Mouse (Mus musculus): ENCODE data around the gene Cd69. TPM values are rescaled to one million over a fixed set of nuclear protein-coding genes. Genes with fewer than 3 reads are reported as not detected.

Gene Cd69
- total RNA-seq (2014; rRNA removed; ENCODE audit: low replicate concordance) (not detected in 2 replicates), polyA plus RNA-seq (2015; fragmentation: Nextera tagmentation; extraction: Ambion mirVana) (not detected in 2 replicates)

DNA sequence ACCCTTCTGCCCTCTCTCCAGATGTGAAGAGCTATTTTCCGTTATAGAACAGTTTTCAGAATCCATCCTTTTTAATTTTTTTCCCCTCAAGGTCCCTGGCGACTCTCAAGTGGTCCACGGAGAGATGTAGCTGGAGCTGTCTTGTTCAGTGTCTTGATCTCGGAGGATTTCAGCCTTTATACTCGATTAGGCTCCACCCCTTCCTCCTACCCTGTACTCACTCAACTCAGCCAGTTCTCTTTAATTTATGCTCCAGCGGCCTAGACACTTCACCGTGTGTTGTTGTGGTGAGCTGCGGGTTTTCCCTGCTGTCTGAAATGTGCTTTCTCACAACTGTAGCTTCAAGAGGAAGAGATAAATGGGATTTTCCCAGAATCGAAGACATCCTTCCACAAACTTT lies at the start of gene Cd69:
Gene Cd69, minus strand, starts transcription at position 217 of the 400 bp plus-strand sequence.
- Histone ChIP-seq H3K27me3 (ENCODE audit: control insufficient read depth, insufficient read depth, low read length) (no peaks in the 10 kb centered on the region), H3K9me3 (replicated peaks; ENCODE audit: control insufficient read depth, low read length) (no peaks in the 10 kb centered on the region), H3K9ac (replicated peaks; ENCODE audit: low read depth, low read length) (no peak within 1 kb of the TSS), H3K4me1 (ENCODE audit: control insufficient read depth, insufficient read depth) (no peaks in the 10 kb centered on the region), H3K4me2 (ENCODE audit: low read depth, low read length) (no peak within 1 kb of the TSS), H3K4me3 (ENCODE audit: low read depth, low read length) (no peak within 1 kb of the TSS), H3K36me3 (replicated peaks; ENCODE audit: control insufficient read depth, insufficient read depth, low read length) (no peaks in the 10 kb centered on the region), H3K27ac (ENCODE audit: low read depth) (no peak within 1 kb of the TSS)
- 60% methylated on average over 9 of the region's 9 CpGs for WGBS
- no peak for DNase-seq (ENCODE audit: low spot score)
- ATAC-seq (ENCODE audit: insufficient read depth, low read depth) = no peak
- no peak for TF ChIP-seq EP300 (IDR thresholded peaks at IDR 0.05; ENCODE audit: low read depth)
- TF ChIP-seq CTCF (IDR thresholded peaks at IDR 0.05; ENCODE audit: low read depth) = no peak

DNA sequence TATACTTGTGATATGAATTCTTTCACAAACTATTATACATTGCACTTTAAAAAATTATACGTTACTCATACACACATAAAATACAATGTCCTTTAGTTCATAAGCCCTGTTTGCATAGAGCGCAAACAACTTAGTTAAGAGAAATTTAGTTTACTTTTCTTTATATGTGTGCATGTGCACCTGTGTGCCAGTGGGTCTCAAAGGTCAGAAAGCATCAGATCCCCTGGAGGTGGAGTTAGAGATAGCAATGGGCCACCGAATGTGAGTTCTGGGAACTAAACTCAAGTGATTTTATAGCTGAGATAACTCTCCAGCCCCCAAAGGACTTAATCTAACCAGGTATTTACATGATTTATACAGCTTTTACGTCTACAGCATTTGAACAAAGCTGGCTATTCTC lies 44.1 kb upstream of the Cd69 start:
- Histone ChIP-seq H3K4me3 (ENCODE audit: low read depth, low read length) (no peak overlapping the region), H3K27ac (ENCODE audit: low read depth) (no peak overlapping the region), H3K9ac (replicated peaks; ENCODE audit: low read depth, low read length) (no peak overlapping the region), H3K27me3 (ENCODE audit: control insufficient read depth, insufficient read depth, low read length) (no peaks in the 10 kb centered on the region), H3K36me3 (replicated peaks; ENCODE audit: control insufficient read depth, insufficient read depth, low read length) (no peaks in the 10 kb centered on the region), H3K4me1 (ENCODE audit: control insufficient read depth, insufficient read depth) (no peaks in the 10 kb centered on the region), H3K4me2 (ENCODE audit: low read depth, low read length) (no peak overlapping the region), H3K9me3 (replicated peaks; ENCODE audit: control insufficient read depth, low read length) (no peaks in the 10 kb centered on the region)
- DNase-seq (ENCODE audit: low spot score) = no peak
- ATAC-seq (ENCODE audit: insufficient read depth, low read depth) = no peak
- TF ChIP-seq CTCF (IDR thresholded peaks at IDR 0.05; ENCODE audit: low read depth) (no peak), EP300 (IDR thresholded peaks at IDR 0.05; ENCODE audit: low read depth) (no peak)
- 80% methylated on average over 4 of the region's 4 CpGs for WGBS

DNA sequence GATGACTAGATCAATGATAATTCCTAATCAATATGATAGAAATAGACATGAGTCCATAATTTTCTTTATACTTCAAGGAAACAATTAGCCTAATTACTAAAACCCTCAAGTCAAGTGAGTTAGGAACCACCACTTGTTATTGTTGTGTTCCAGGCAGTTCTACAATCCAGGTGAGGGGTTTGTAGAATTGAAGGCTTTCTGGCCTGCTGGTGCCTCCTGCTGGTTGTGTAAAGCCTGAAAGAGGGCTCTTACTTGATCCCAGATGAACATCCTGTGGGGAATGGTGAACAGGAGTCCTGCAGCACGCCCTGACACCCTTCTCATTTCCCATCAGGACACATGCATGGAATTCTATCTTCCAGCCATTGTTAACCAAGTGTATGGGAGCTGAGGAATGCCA lies 43.2 kb upstream of the Cd69 start:
- TF ChIP-seq EP300 (IDR thresholded peaks at IDR 0.05; ENCODE audit: low read depth) (no peak), CTCF (IDR thresholded peaks at IDR 0.05; ENCODE audit: low read depth) (no peak)
- Histone ChIP-seq H3K36me3 (replicated peaks; ENCODE audit: control insufficient read depth, insufficient read depth, low read length) (no peaks in the 10 kb centered on the region), H3K9ac (replicated peaks; ENCODE audit: low read depth, low read length) (no peak overlapping the region), H3K27ac (ENCODE audit: low read depth) (no peak overlapping the region), H3K4me3 (ENCODE audit: low read depth, low read length) (no peak overlapping the region), H3K4me2 (ENCODE audit: low read depth, low read length) (no peak overlapping the region), H3K4me1 (ENCODE audit: control insufficient read depth, insufficient read depth) (no peaks in the 10 kb centered on the region), H3K9me3 (replicated peaks; ENCODE audit: control insufficient read depth, low read length) (no peaks in the 10 kb centered on the region), H3K27me3 (ENCODE audit: control insufficient read depth, insufficient read depth, low read length) (no peaks in the 10 kb centered on the region)
- no peak for ATAC-seq (ENCODE audit: insufficient read depth, low read depth)
- WGBS = 23% methylated on average over 1 of the region's 1 CpGs
- DNase-seq (ENCODE audit: low spot score) = no peak

DNA sequence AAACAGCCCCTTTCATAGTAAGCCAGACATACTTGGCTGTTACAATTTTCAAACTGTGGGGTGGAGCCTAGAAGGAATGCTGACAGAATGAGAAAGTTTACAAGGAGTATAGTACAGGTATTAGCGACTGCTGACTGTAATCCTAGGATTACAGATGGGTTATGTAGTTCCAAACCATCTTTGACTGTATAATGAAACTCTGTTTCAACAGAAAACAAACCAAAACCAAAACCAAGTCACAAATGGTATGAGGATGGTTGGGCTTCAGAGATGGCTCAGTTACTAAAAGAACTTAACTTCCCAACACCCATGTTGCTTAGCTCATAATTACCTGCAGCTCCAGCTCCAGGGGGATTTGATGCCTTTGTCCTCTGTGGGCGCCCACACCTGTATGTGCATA lies 41.2 kb upstream of the Cd69 start:
- Histone ChIP-seq H3K4me2 (ENCODE audit: low read depth, low read length) (no peak overlapping the region), H3K27me3 (ENCODE audit: control insufficient read depth, insufficient read depth, low read length) (no peaks in the 10 kb centered on the region), H3K9ac (replicated peaks; ENCODE audit: low read depth, low read length) (no peak overlapping the region), H3K4me3 (ENCODE audit: low read depth, low read length) (no peak overlapping the region), H3K36me3 (replicated peaks; ENCODE audit: control insufficient read depth, insufficient read depth, low read length) (no peaks in the 10 kb centered on the region), H3K27ac (ENCODE audit: low read depth) (no peak overlapping the region), H3K9me3 (replicated peaks; ENCODE audit: control insufficient read depth, low read length) (no peaks in the 10 kb centered on the region), H3K4me1 (ENCODE audit: control insufficient read depth, insufficient read depth) (no peaks in the 10 kb centered on the region)
- 63% methylated on average over 2 of the region's 2 CpGs for WGBS
- DNase-seq (ENCODE audit: low spot score) (no peak), ATAC-seq (ENCODE audit: insufficient read depth, low read depth) (no peak)
- TF ChIP-seq CTCF (IDR thresholded peaks at IDR 0.05; ENCODE audit: low read depth) = no peak
- TF ChIP-seq EP300 (IDR thresholded peaks at IDR 0.05; ENCODE audit: low read depth) = no peak

DNA sequence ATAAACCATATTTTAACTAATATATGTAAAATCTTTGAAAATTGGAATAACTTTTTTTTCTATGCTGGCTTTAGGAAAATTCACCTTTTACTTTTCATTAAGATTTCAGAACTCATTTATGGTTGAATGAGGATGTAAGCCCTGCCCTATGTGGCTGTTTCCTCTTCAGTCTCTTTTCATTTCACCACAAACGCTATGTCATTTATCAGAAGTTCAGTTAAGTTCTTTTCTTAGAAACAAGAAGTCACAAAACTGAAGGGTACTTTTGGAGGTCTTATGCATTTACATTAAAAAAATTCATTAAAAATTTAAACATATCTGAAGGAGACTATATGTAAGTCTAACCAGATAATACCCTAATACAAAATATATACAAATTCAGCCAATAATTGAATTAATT lies 40.5 kb upstream of the Cd69 start:
- WGBS = 57% methylated on average over 1 of the region's 1 CpGs
- DNase-seq (ENCODE audit: low spot score) (no peak), ATAC-seq (ENCODE audit: insufficient read depth, low read depth) (no peak)
- TF ChIP-seq EP300 (IDR thresholded peaks at IDR 0.05; ENCODE audit: low read depth) (no peak), CTCF (IDR thresholded peaks at IDR 0.05; ENCODE audit: low read depth) (no peak)
- Histone ChIP-seq H3K4me1 (ENCODE audit: control insufficient read depth, insufficient read depth) (no peaks in the 10 kb centered on the region), H3K27ac (ENCODE audit: low read depth) (no peak overlapping the region), H3K4me2 (ENCODE audit: low read depth, low read length) (no peak overlapping the region), H3K9me3 (replicated peaks; ENCODE audit: control insufficient read depth, low read length) (no peaks in the 10 kb centered on the region), H3K36me3 (replicated peaks; ENCODE audit: control insufficient read depth, insufficient read depth, low read length) (no peaks in the 10 kb centered on the region), H3K4me3 (ENCODE audit: low read depth, low read length) (no peak overlapping the region), H3K9ac (replicated peaks; ENCODE audit: low read depth, low read length) (no peak overlapping the region), H3K27me3 (ENCODE audit: control insufficient read depth, insufficient read depth, low read length) (no peaks in the 10 kb centered on the region)

DNA sequence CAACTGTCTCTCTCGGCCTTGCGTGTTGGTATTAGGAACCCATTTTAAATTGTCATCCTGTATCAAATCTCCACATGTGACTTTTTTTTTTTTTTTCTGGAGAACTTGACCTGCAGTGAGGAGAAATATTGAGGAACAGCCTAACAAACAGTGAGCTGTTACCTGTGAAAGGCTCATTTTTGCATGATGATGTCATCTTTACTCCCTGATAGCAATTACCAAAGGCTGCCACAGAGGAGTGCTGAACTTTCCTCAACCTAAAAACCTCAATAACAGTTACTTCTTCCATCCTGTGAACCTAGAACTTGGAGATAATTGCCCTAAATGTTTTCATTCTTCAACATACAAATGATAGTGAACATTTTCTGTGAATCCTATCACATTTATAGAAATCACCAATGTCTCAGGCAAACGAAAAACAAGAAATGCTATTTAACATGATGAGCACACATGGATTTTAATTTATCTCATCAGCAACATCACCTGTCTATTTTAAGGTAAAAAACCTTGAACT lies 39.5 kb upstream of the Cd69 start:
- Histone ChIP-seq H3K4me1 (ENCODE audit: control insufficient read depth, insufficient read depth) (no peaks in the 10 kb centered on the region), H3K36me3 (replicated peaks; ENCODE audit: control insufficient read depth, insufficient read depth, low read length) (no peaks in the 10 kb centered on the region), H3K9me3 (replicated peaks; ENCODE audit: control insufficient read depth, low read length) (no peaks in the 10 kb centered on the region), H3K9ac (replicated peaks; ENCODE audit: low read depth, low read length) (no peak overlapping the region), H3K27me3 (ENCODE audit: control insufficient read depth, insufficient read depth, low read length) (no peaks in the 10 kb centered on the region), H3K4me2 (ENCODE audit: low read depth, low read length) (no peak overlapping the region), H3K4me3 (ENCODE audit: low read depth, low read length) (no peak overlapping the region), H3K27ac (ENCODE audit: low read depth) (no peak overlapping the region)
- ATAC-seq (ENCODE audit: insufficient read depth, low read depth) = no peak
- 80% methylated on average over 3 of the region's 3 CpGs for WGBS
- DNase-seq (ENCODE audit: low spot score) = no peak
- no peak for TF ChIP-seq EP300 (IDR thresholded peaks at IDR 0.05; ENCODE audit: low read depth)
- TF ChIP-seq CTCF (IDR thresholded peaks at IDR 0.05; ENCODE audit: low read depth) = no peak
